Mouse (Mus musculus) intestine, embryonic 14.5 days (tissue): Measurements from ENCODE around the gene Srsf3. TPM values are rescaled to one million over a fixed set of nuclear protein-coding genes. Genes with fewer than 3 reads are reported as not detected.

Experiments
- ATAC-seq: fragments of 200-750 bp; cut with Nextera tagmentation; replicated peaks from 2 replicates; pipeline ENCODE4 v1.8.0; 2017; ENCODE audit warnings: low read depth, moderate number of reproducible peaks, moderate TSS enrichment, moderate library complexity; ENCODE audit not compliant: low FRiP score, low TSS enrichment
- DNase-seq: peaks from one replicate; pipeline ENCODE4 v3.0.0-alpha.2; 2018; ENCODE audit warnings: low spot score
- H3K27ac ChIP-seq: fragments of 300-500 bp; sonication (generic); 2 replicates; pipeline ENCODE4 v1.5.1; 2014; ENCODE audit warnings: low read depth, mild to moderate bottlenecking, control low read depth
- H3K27me3 ChIP-seq: fragments of 300-500 bp; sonication (generic); replicated peaks from 2 replicates; pipeline ENCODE4 v1.6.1; 2014; ENCODE audit warnings: low read length, control low read depth; ENCODE audit not compliant: control insufficient read depth, insufficient read depth
- H3K36me3 ChIP-seq: fragments of 300-500 bp; sonication (generic); 2 replicates; pipeline ENCODE4 v1.6.1; 2014; ENCODE audit warnings: low read length, control low read depth; ENCODE audit not compliant: control insufficient read depth, insufficient read depth
- H3K4me1 ChIP-seq: fragments of 300-500 bp; sonication (generic); replicated peaks from 2 replicates; pipeline ENCODE4 v1.6.1; 2014; ENCODE audit warnings: low read length, control low read depth, mixed read lengths; ENCODE audit not compliant: control insufficient read depth, insufficient read depth
- H3K4me2 ChIP-seq: fragments of 300-500 bp; sonication (generic); 2 replicates; pipeline ENCODE4 v1.6.1; 2014; ENCODE audit warnings: low read length
- H3K4me3 ChIP-seq: fragments of 300-500 bp; sonication (generic); 2 replicates; pipeline ENCODE4 v1.5.1; 2014; ENCODE audit warnings: low read depth, low read length, control low read depth, mixed read lengths
- H3K9ac ChIP-seq: fragments of 300-500 bp; sonication (generic); 2 replicates; pipeline ENCODE4 v1.6.1; 2014; ENCODE audit warnings: mild to moderate bottlenecking, low read length
- H3K9me3 ChIP-seq: fragments of 300-500 bp; sonication (generic); 2 replicates; pipeline ENCODE4 v1.6.1; 2016; ENCODE audit warnings: low read length, control low read depth; ENCODE audit not compliant: control insufficient read depth
- WGBS: fragments of 180-500 bp; shearing (Covaris S2); extraction: QIAGEN DNeasy Blood & Tissue Kit; methylation state at CpG from one replicate; pipeline ENCODE4 v1.1.7; 2014; 5-methylcytosine and 5-hydroxymethylcytosine counted together
- polyA plus RNA-seq: library from polyadenylated mRNA; unstranded; fragments of >200 nt; fragmentation: Nextera tagmentation; extraction: Ambion mirVana; gene quantifications from 2 replicates; pipeline ENCODE4 v1.2.1, GENCODE M21; 2014

The Srsf3 gene
- polyA plus RNA-seq, 1 experiment from 2014 or later: 585 TPM

DNA sequence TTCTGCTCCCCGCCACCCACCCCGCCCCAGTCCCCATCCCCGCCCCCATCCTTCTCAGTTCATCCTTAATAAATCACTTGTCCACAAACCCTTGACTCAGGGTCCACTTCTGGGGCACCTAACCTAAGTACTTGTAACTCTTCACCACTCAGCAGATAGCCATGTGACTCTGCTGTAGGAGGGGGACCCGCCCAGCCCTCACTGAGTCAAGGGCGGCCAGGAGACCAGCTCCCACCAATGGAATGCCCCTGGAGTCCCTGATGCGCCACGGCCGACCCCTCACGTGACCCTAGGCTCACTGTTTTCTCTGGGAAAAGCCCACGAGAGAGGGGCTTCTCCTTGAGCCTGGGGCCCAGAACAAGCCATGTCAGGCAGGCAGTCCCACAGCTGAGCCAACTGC, 36.6 kb downstream of the Srsf3 start:
- no peaks in the 10 kb centered on the region for H3K27me3 ChIP-seq
- no peak overlapping the region for H3K27ac ChIP-seq
- no peak overlapping the region for H3K4me3 ChIP-seq
- H3K9me3 ChIP-seq: no peaks in the 10 kb centered on the region
- H3K4me1 ChIP-seq: peaks cover 15% of the 10 kb centered on the region
- DNase-seq (no peak), ATAC-seq (no peak)
- WGBS: 70% methylated on average over 10 of the region's 10 CpGs
- no peaks in the 10 kb centered on the region for H3K36me3 ChIP-seq
- no peak overlapping the region for H3K9ac ChIP-seq
- no peak overlapping the region for H3K4me2 ChIP-seq

- Histone ChIP-seq H3K4me1 (peaks cover 15% of the 10 kb centered on the region), H3K9me3 (no peaks in the 10 kb centered on the region), H3K4me2 (no peak overlapping the region), H3K27ac (no peak overlapping the region), H3K36me3 (no peaks in the 10 kb centered on the region), H3K27me3 (no peaks in the 10 kb centered on the region), H3K9ac (no peak overlapping the region), H3K4me3 (no peak overlapping the region)
- DNase-seq (no peak), ATAC-seq (no peak)
- 66% methylated on average over 5 of the region's 5 CpGs for WGBS
Measured at GRCm38 (mm10) chr17:29071820-29072219, 39.4 kb downstream of the Srsf3 start.

DNA sequence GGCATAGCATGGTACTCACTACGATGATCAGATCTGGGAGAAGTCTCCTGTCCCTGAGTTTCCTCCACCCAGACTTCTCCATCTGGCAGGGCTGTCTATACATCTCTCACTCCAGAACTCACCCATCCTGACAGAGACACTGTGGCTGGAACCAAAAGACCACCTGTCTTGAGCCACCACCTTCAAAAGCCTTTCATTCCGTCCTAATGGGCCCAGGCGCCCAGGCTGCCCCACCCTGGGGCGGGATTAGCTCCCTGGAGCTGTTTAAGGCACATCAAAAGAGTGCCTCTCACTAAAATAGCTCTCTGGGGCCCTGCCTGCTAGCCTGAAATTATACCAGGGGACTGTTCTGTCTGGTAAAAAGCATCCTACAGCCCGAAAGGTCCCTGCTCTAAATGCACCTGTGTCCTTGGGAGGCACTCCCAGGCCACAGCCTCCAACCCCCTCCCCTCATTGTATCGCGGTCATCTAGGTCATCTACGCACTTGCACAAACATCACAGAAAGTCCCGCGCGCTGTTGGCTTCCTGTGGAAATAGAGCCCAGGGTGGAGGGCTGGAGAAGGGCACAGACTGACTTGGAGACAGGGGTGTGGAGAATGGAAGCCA, 40.4 kb downstream of the Srsf3 start:
- Histone ChIP-seq H3K27me3 (no peaks in the 10 kb centered on the region), H3K4me3 (no peak overlapping the region), H3K27ac (no peak overlapping the region), H3K4me1 (peaks cover 15% of the 10 kb centered on the region), H3K9ac (no peak overlapping the region), H3K36me3 (no peaks in the 10 kb centered on the region), H3K4me2 (no peak overlapping the region), H3K9me3 (no peaks in the 10 kb centered on the region)
- DNase-seq (no peak), ATAC-seq (no peak)
- WGBS: 13% methylated on average over 11 of the region's 11 CpGs

GRCm38 (mm10) chr17:29073313-29073712, 40.9 kb downstream of the Srsf3 start:
- WGBS: 45% methylated on average over 5 of the region's 5 CpGs
- no peak overlapping the region for H3K4me2 ChIP-seq
- ATAC-seq: no peak

GRCm38 (mm10) chr17:29074085-29074484, 41.7 kb downstream of the Srsf3 start:
- H3K4me3 ChIP-seq: no peak overlapping the region
- H3K27ac ChIP-seq: no peak overlapping the region
- no peak overlapping the region for H3K4me2 ChIP-seq
- H3K4me1 ChIP-seq: peaks cover 22% of the 10 kb centered on the region
- WGBS: 70% methylated on average over 13 of the region's 13 CpGs
- DNase-seq (no peak), ATAC-seq (no peak)
- no peak overlapping the region for H3K9ac ChIP-seq
- no peaks in the 10 kb centered on the region for H3K9me3 ChIP-seq
- H3K27me3 ChIP-seq: no peaks in the 10 kb centered on the region
- H3K36me3 ChIP-seq: no peaks in the 10 kb centered on the region

More at GRCm38 (mm10) chr17:29073313-29073712, 40.9 kb downstream of the Srsf3 start:
- no peak overlapping the region for H3K9ac ChIP-seq
- H3K27me3 ChIP-seq: no peaks in the 10 kb centered on the region
- no peak for DNase-seq
- no peak overlapping the region for H3K4me3 ChIP-seq
- H3K9me3 ChIP-seq: no peaks in the 10 kb centered on the region
- H3K36me3 ChIP-seq: no peaks in the 10 kb centered on the region
- no peak overlapping the region for H3K27ac ChIP-seq
- H3K4me1 ChIP-seq: peaks cover 19% of the 10 kb centered on the region

DNA sequence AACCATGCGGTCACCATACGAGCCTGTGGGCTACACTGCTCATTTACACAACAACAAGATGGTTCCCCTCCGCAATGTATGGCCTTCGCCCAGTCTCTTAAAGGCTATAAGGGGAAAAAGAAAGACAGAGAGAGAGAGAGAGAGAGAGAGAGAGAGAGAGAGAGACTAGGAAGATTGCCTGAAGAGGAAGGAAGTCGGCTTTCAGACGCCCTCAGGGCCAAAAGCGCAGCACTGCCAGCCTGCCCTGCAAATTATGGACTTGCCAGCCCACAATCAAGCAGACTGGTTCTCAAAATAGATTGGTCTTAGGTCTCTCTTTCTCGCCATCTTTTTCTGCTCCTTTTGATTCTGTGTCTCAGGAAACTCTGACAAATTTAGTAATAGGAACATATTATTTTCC, 43.8 kb downstream of the Srsf3 start:
- H3K9ac ChIP-seq: no peak overlapping the region
- DNase-seq (no peak), ATAC-seq (no peak)
- peaks cover 6% of the 10 kb centered on the region for H3K27me3 ChIP-seq
- H3K9me3 ChIP-seq: no peaks in the 10 kb centered on the region
- no peaks in the 10 kb centered on the region for H3K36me3 ChIP-seq
- peaks cover 22% of the 10 kb centered on the region for H3K4me1 ChIP-seq
- H3K27ac ChIP-seq: no peak overlapping the region
- 87% methylated on average over 8 of the region's 8 CpGs for WGBS
- H3K4me3 ChIP-seq: no peak overlapping the region
- H3K4me2 ChIP-seq: no peak overlapping the region

DNA sequence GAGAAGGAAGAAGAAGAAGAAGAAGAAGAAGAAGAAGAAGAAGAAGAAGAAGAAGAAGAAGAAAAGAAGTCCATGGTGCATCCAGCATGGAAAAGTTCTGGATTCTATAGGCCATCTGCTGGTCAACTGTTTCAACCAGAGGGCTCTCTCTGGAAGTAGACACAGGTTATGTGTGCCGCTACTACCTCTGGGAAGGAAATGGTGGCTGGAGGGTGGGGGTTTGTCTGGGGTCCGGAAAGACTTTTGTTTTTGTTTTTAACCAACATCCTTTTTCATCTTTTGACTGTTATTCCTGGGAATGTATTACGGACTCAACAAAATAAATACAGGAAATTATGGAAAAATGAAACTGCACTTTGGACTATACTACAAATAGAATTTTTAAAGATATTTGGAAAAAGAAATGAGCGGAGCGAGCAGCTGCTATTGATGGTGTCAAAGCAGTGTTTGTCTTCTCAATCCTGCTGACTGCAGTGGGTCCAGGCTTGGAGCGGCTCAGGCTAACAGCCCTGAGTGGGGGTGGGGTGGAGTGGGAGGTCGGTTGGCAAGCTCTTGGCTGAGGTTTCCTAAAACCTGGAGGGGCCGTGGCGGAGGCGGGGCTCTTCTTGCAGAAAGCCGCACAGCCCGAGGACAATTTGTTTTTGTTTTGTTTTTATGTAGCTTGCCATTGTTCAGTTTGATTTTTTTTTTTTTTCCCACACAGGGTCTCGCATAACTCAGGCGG, 45.5 kb downstream of the Srsf3 start:
- ATAC-seq (no peak), DNase-seq (no peak)
- Histone ChIP-seq H3K4me1 (peaks cover 22% of the 10 kb centered on the region), H3K9ac (no peak overlapping the region), H3K27me3 (peaks cover 17% of the 10 kb centered on the region), H3K4me2 (peak overlapping the region; percentile 47), H3K36me3 (no peaks in the 10 kb centered on the region), H3K9me3 (no peaks in the 10 kb centered on the region), H3K27ac (no peak overlapping the region), H3K4me3 (peak overlapping the region; percentile 6; the same call in 1 of the 2 replicates)
- 24% methylated on average over 14 of the region's 14 CpGs for WGBS

GRCm38 (mm10) chr17:29078519-29079383, 46.3 kb downstream of the Srsf3 start:
- WGBS: 15% methylated on average over 25 of the region's 25 CpGs
- Histone ChIP-seq H3K36me3 (no peaks in the 10 kb centered on the region), H3K4me1 (peaks cover 16% of the 10 kb centered on the region), H3K27ac (no peak overlapping the region), H3K9me3 (no peaks in the 10 kb centered on the region), H3K9ac (no peak overlapping the region), H3K4me2 (peak overlapping the region; percentile 47), H3K27me3 (peaks cover 17% of the 10 kb centered on the region), H3K4me3 (peak overlapping the region; percentile 6; the same call in 1 of the 2 replicates)
- ATAC-seq: no peak
- DNase-seq: no peak
